Mouse (Mus musculus): Measurements from ENCODE around the gene Cdh15. TPM values are rescaled to one million over a fixed set of nuclear protein-coding genes. Genes with fewer than 3 reads are reported as not detected.

Gene Cdh15
- polyA plus RNA-seq, 1 experiment from 2014 or later, result 1.8 TPM

DNA sequence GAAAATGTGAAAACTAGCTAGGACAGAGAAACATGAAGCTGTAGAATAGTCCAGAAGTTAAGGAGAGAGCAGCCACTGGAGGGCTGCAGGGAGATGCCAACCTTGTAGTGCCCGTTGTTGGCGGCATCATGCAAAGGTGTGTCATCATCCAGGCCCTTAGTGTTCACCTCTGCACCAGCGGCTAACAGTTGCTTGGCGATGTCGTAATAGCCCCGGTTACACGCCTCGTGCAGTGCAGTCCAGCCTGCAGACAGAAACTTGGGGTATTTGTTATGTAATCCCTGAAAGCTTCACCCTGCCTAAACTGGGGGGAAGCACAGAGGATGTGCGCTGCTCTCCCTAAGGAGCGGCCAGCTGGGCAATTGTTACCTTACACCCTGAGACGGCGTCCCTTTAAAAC, 50.7 kb downstream of the Cdh15 start:
- Histone ChIP-seq H3K4me3 (no peak overlapping the region), H3K27me3 (no peaks in the 10 kb centered on the region), H3K4me1 (replicated peaks) (no peaks in the 10 kb centered on the region), H3K4me2 (no peak overlapping the region), H3K9ac (no peak overlapping the region), H3K36me3 (peaks cover 68% of the 10 kb centered on the region), H3K27ac (no peak overlapping the region), H3K9me3 (no peaks in the 10 kb centered on the region)
- no peak for ATAC-seq (ENCODE audit: low FRiP score)
- 94% methylated on average over 12 of the region's 12 CpGs for WGBS

DNA sequence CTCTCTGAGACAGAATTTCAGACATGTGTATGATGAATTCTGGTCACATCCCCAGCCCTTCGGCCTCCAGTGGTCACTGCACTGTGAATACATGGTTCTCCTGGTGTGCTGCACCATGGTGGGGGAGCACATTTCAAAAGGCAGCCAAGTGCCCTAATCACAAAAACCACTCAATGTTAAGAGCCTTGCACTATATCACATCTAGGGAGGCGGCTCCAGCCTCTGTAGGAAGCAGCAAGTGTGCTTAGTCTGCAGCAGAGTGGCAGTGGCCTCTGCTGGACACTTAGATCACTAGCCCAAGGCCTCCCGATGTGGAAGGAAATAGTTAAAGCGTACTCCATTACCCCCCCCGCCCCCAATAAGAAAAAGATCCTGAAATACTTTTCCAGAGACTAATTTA, 51.3 kb downstream of the Cdh15 start:
- ATAC-seq (ENCODE audit: low FRiP score), result no peak
- Histone ChIP-seq H3K9ac (no peak overlapping the region), H3K4me3 (no peak overlapping the region), H3K4me2 (no peak overlapping the region), H3K36me3 (peaks cover 61% of the 10 kb centered on the region), H3K27me3 (no peaks in the 10 kb centered on the region), H3K4me1 (replicated peaks) (no peaks in the 10 kb centered on the region), H3K9me3 (no peaks in the 10 kb centered on the region), H3K27ac (no peak overlapping the region)
- 81% methylated on average over 5 of the region's 5 CpGs for WGBS

DNA sequence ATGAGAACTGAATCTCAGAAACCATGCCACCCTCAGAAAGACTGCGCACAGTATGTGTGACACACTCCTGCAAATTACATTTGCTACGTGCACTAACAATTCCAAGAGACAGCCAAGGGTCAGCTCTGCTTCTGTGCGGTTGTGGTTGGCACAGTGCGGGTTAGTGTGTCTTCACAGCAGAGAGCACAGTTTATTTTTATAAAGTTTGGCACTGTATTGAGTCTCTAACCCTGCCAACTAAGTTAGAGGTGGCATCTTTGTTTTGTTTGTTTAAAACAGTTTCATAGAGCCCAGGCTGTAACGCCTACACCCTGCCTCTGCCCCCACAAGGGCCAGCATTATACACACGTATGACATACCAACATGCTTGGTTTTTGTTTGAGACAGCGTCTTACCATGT, 53.7 kb downstream of the Cdh15 start:
- Histone ChIP-seq H3K4me1 (replicated peaks) (peaks cover 5% of the 10 kb centered on the region), H3K9me3 (no peaks in the 10 kb centered on the region), H3K4me3 (no peak overlapping the region), H3K36me3 (peaks cover 37% of the 10 kb centered on the region), H3K9ac (no peak overlapping the region), H3K4me2 (no peak overlapping the region), H3K27ac (no peak overlapping the region), H3K27me3 (no peaks in the 10 kb centered on the region)
- no peak for ATAC-seq (ENCODE audit: low FRiP score)
- 93% methylated on average over 7 of the region's 7 CpGs for WGBS

DNA sequence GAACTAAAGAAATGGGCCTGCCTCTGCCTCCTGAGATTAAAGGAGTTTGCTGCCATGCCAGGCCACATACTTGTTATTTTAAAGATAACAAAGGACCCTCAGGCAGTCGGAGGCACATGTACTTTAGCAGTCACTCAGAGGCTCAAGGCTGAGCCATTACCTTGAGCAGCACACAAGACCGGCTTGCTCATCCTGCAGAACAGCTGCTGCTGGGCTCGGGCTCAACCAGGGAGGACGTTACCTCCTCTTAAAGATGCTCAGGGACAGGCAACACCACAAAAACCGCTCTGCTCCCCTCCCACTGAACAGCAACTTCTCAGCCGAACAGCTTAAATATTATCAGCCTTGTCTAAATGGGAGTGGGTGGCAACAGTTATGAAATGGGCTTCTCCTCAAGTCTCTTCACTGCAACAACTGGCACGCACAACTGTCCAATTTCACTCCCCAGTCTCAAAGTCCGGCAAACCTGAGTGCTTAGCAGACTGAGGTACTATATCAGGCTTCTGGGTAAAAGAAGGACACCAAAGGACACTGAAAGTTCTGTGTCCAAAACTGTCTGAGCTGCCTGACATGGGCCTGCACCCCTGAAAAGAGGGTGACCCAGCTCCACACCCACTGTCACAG, 54.2 kb downstream of the Cdh15 start:
- peaks cover 6% of the 10 kb centered on the region for H3K4me1 ChIP-seq (replicated peaks)
- no peaks in the 10 kb centered on the region for H3K9me3 ChIP-seq
- WGBS, result 85% methylated on average over 8 of the region's 8 CpGs
- H3K9ac ChIP-seq, result no peak overlapping the region
- peaks cover 32% of the 10 kb centered on the region for H3K36me3 ChIP-seq
- no peak overlapping the region for H3K4me2 ChIP-seq
- H3K27ac ChIP-seq, result no peak overlapping the region
- ATAC-seq (ENCODE audit: low FRiP score), result no peak
- no peak overlapping the region for H3K4me3 ChIP-seq
- no peaks in the 10 kb centered on the region for H3K27me3 ChIP-seq

DNA sequence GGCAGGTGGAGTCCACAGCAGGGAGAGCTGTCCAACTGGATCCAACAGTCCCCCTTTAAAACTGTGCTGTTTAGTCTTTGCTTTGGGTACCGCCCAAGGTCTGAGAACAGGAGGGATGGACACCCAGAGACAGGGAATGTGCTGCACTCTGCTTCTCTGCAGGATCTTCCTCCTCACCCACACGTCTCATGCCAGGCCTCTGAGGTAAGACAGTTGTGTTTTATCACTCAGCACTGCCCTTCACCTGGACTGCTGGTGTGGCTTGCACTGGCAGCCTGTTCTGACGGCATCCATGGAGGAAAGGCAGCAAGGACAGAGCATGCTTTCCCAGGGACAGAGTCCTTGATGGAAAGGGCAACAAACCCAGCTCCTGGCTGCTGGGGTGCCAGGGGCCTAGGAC, 54.8 kb downstream of the Cdh15 start:
- Histone ChIP-seq H3K9ac (peak overlapping the region; percentile 40; the same call in 1 of the 2 replicates), H3K4me1 (replicated peaks) (peaks cover 6% of the 10 kb centered on the region), H3K36me3 (peaks cover 29% of the 10 kb centered on the region), H3K27ac (no peak overlapping the region), H3K27me3 (no peaks in the 10 kb centered on the region), H3K4me2 (no peak overlapping the region), H3K9me3 (no peaks in the 10 kb centered on the region), H3K4me3 (no peak overlapping the region)
- ATAC-seq (ENCODE audit: low FRiP score), result no peak
- WGBS, result 42% methylated on average over 3 of the region's 3 CpGs

DNA sequence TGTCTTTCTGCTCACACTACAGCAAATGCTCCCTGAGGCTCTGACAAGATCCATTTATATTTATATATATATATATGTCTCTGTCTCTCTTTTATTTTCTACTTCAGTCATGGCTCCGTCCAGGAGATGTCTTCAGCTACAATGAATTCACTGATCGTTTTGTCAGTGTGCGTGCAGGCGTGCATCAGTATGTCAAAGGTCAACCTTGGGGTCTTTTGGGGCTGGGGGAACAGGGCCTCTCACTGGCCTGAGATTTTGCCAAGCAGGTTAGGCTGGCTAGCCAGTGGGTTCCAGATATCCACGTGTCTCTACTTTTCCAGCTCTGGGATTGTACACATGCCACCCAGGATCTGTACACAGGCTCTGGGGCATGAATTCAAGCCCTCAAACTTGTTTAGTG, 55.2 kb downstream of the Cdh15 start:
- Histone ChIP-seq H3K4me3 (no peak overlapping the region), H3K9me3 (no peaks in the 10 kb centered on the region), H3K4me1 (replicated peaks) (peaks cover 6% of the 10 kb centered on the region), H3K4me2 (no peak overlapping the region), H3K36me3 (peaks cover 29% of the 10 kb centered on the region), H3K27ac (no peak overlapping the region), H3K27me3 (no peaks in the 10 kb centered on the region), H3K9ac (peak overlapping the region; percentile 40; the same call in 1 of the 2 replicates)
- 17% methylated on average over 5 of the region's 5 CpGs for WGBS
- no peak for ATAC-seq (ENCODE audit: low FRiP score)

DNA sequence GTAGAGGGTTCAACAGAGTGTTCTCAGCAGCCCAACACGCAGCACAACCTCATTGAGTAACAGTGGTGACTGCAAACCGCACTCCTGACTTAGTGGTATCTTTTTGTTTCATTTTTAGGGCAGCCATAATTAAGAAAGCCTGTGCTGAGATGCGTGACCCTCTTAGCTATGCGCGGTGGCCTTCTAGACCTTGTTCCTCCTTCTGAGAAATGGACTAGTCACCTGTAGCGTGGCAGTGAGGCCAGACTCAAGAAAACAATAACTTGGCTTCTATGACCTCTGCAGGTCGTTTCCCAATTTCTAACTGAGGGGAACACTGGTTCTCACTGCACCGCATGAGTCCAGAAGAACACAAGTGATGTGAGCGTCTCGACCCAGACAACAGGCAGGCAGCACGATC, 56.7 kb downstream of the Cdh15 start:
- no peak for ATAC-seq (ENCODE audit: low FRiP score)
- Histone ChIP-seq H3K4me2 (no peak overlapping the region), H3K36me3 (peaks cover 21% of the 10 kb centered on the region)

DNA sequence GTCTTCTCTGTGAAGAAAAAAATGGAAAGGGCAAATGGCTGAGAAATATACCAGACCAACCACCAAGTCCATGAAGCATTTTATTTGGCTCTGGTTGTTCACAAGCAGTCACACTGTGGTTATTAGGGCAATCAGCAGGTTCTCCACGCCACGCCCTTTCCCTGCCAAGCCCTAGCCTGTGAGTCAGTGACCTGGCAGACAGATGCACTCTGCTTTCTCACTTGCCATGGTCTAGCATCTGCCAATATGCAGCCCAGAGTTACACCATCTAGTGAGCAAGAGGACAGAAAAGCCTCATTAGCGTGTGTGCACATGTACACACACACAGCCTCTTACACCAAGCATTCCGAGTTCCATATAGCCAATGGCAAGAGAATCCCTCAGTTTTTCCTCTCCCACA, 57.6 kb downstream of the Cdh15 start:
- Histone ChIP-seq H3K4me3 (no peak overlapping the region), H3K4me1 (replicated peaks) (peaks cover 10% of the 10 kb centered on the region), H3K4me2 (no peak overlapping the region), H3K27me3 (no peaks in the 10 kb centered on the region), H3K9ac (no peak overlapping the region), H3K27ac (no peak overlapping the region), H3K9me3 (no peaks in the 10 kb centered on the region), H3K36me3 (peaks cover 13% of the 10 kb centered on the region)
- ATAC-seq (ENCODE audit: low FRiP score), result no peak
- WGBS, result 93% methylated on average over 4 of the region's 4 CpGs

More for the DNA sequence above, 56.7 kb downstream of the Cdh15 start:
- Histone ChIP-seq H3K4me3 (no peak overlapping the region), H3K9ac (no peak overlapping the region), H3K9me3 (no peaks in the 10 kb centered on the region), H3K4me1 (replicated peaks) (peaks cover 6% of the 10 kb centered on the region), H3K27me3 (no peaks in the 10 kb centered on the region), H3K27ac (no peak overlapping the region)
- 86% methylated on average over 11 of the region's 11 CpGs for WGBS

DNA sequence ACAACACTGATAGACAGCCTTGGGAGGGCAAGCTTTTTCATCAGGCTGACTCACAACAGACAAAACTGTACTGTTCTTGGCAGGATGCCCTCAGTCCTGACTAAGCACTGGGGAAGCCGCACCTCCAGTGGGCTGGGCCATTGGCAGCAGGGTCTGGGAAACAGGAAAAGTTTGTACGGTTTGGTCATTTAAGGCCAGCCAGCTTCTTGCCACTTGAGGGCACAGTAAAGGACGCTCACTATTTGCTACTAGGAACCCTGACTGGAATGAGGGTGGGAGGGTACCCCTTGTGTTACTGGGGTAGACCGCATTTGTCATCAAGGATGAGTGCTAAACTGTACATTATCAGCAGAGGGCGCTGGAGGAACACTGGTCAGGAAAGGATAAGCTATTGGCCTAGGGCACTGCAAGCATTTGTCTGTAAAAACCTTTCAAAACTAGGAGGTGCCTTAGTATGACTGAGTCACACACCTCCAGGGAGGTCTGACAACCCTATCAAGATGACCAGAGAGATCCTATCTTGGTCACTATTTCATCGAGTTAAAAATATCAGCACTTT, 58.8 kb downstream of the Cdh15 start:
- WGBS, result 52% methylated on average over 6 of the region's 6 CpGs
- H3K9ac ChIP-seq, result no peak overlapping the region
- H3K9me3 ChIP-seq, result no peaks in the 10 kb centered on the region
- H3K4me1 ChIP-seq (replicated peaks), result peaks cover 11% of the 10 kb centered on the region
- H3K4me2 ChIP-seq, result no peak overlapping the region; the same call in 1 of the 2 replicates
- no peak overlapping the region for H3K4me3 ChIP-seq
- peak overlapping the region; percentile 15 for H3K27ac ChIP-seq
- ATAC-seq (ENCODE audit: low FRiP score), result peak; percentile 80
- H3K27me3 ChIP-seq, result no peaks in the 10 kb centered on the region
- H3K36me3 ChIP-seq, result peaks cover 13% of the 10 kb centered on the region

DNA sequence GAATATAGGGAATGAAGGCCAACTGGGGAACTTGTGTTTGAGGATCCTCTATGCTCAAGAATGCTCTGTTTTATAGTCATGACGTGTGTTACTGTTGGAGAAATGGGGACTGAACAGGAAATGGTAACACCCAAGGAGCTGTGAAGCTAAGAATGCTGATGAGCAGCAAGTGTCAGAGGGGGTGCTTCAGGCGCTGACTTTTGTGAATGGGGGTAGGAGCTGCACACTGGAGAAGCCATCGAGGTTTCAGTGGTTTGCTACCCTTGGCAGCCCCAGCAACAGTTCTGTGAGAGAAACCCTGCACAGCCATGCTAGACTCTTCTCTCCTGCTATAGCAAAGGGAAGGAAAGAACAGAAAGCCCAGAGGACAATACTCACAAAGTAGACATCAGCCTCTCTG, 64.4 kb downstream of the Cdh15 start:
- no peak for ATAC-seq (ENCODE audit: low FRiP score)
- no peak overlapping the region for H3K27ac ChIP-seq
- no peak overlapping the region for H3K9ac ChIP-seq
- no peak overlapping the region for H3K4me2 ChIP-seq
- H3K9me3 ChIP-seq, result no peaks in the 10 kb centered on the region
- 84% methylated on average over 3 of the region's 3 CpGs for WGBS
- no peak overlapping the region for H3K4me3 ChIP-seq
- H3K4me1 ChIP-seq (replicated peaks), result peaks cover 5% of the 10 kb centered on the region; the same call in 1 of the 2 replicates
- H3K27me3 ChIP-seq, result no peaks in the 10 kb centered on the region
- H3K36me3 ChIP-seq, result peaks cover 34% of the 10 kb centered on the region

DNA sequence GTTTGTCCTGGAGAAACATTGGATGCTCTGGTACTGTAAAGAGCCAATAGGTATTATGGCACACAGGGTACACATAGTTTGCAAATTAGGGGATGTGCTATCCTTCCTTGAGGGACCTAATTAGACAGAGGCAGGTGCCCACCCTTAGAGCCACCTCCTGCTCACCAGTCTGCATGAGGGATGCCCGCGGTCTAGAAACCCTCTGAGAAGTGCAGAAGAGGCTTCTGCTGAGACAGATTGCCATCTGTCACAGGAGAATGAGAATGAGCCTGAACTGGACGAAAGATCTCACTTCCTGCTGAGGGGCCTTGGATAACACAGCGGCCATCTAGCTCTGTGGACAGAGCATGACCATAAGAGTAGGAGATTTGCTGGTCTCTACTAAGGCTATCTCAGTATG, 65.1 kb downstream of the Cdh15 start:
- Histone ChIP-seq H3K4me3 (no peak overlapping the region), H3K4me2 (no peak overlapping the region), H3K9ac (no peak overlapping the region), H3K4me1 (replicated peaks) (peaks cover 12% of the 10 kb centered on the region), H3K27ac (no peak overlapping the region), H3K27me3 (no peaks in the 10 kb centered on the region), H3K36me3 (peaks cover 28% of the 10 kb centered on the region), H3K9me3 (no peaks in the 10 kb centered on the region)
- ATAC-seq (ENCODE audit: low FRiP score), result no peak
- WGBS, result 80% methylated on average over 4 of the region's 4 CpGs

DNA sequence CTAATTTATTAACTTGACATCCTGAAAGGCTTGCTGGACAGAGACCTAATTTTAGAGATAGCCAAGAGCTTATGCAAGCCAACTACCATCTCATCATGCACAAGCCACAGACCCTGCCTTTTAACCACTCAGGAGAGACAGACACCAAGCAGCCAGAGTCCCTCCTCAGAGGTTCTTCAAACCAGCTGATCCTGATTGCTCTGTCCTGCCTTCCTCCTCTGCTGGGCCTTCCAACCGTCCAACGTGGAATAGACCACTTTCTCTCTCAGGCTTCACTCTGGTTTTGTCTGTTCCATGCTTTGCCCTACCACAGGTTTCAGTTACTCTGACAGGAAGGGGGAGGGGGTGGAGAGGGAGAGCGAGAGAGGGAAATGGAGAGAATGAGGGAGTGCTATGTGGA, 69.0 kb downstream of the Cdh15 start:
- no peak overlapping the region for H3K4me3 ChIP-seq
- H3K36me3 ChIP-seq, result peaks cover 20% of the 10 kb centered on the region
- no peak overlapping the region for H3K4me2 ChIP-seq
- H3K9ac ChIP-seq, result no peak overlapping the region
- no peak overlapping the region for H3K27ac ChIP-seq
- no peaks in the 10 kb centered on the region for H3K9me3 ChIP-seq
- peaks cover 38% of the 10 kb centered on the region for H3K4me1 ChIP-seq (replicated peaks)
- H3K27me3 ChIP-seq, result no peaks in the 10 kb centered on the region
- 83% methylated on average over 3 of the region's 3 CpGs for WGBS
- no peak for ATAC-seq (ENCODE audit: low FRiP score)

Measured in hindbrain, embryonic 13.5 days (tissue).